Mouse (Mus musculus) layer of hippocampus, postnatal 36 days (tissue): ENCODE results near the gene Cpb2. TPM values are rescaled to one million over a fixed set of nuclear protein-coding genes. Genes with fewer than 3 reads are reported as not detected.

Experiments used
- microRNA-seq, 2 experiments: library from miRNA; unstranded; fragments of <30 nt; microRNA quantifications; one replicate each; pipeline ENCODE4 v1.2.0; 2021
- total RNA-seq, 2 experiments: library from RNA; stranded (reverse); gene quantifications; 2 replicates each; pipeline ENCODE4 v1.2.3; 2021

Gene Cpb2
- total RNA-seq, 2 experiments from 2014 or later = not detected

Small RNA genes within 50 kb of the gene (microRNA-seq; reads per million reads assigned to microRNA genes)
- gene Gm44482 = 0 reads per million in 2 experiments

Other genes starting within 250 kb of the Cpb2 start
- gene Rubcnl, start 226.3 kb upstream of the Cpb2 start, total RNA-seq = 1 to 10 TPM in 1 of 2 experiments, under 1 TPM in 1; 0.85 to 1.3 TPM
- gene Lrrc63, start 111.4 kb upstream of the Cpb2 start, total RNA-seq = not detected
- gene Lcp1, start 111.2 kb upstream of the Cpb2 start, total RNA-seq = 1 to 10 TPM; 6.8 to 6.9 TPM
- gene Zc3h13, start 42.1 kb downstream of the Cpb2 start, total RNA-seq = 10 to 100 TPM; 57.2 to 65.2 TPM
- 10 to 100 TPM in 1 of 2 experiments, 1 to 10 TPM in 1; 9.8 to 10.0 TPM for gene Siah3, start 213.7 kb downstream of the Cpb2 start, total RNA-seq